Mouse (Mus musculus): ENCODE data around the gene Smc5. TPM values are rescaled to one million over a fixed set of nuclear protein-coding genes. Genes with fewer than 3 reads are reported as not detected.

The Smc5 gene
- polyA plus RNA-seq, 1 experiment from 2014 or later, result 6.5 TPM

GRCm38 (mm10) chr19:23274054-23274724 lies 492 bp upstream of the Smc5 start:
- ATAC-seq, result peak; percentile 24; the same call in 1 of the 2 replicates
- Histone ChIP-seq H3K9me3 (ENCODE audit: control insufficient read depth) (no peaks in the 10 kb centered on the region), H3K36me3 (ENCODE audit: control insufficient read depth, insufficient read depth) (no peaks in the 10 kb centered on the region), H3K9ac (ENCODE audit: low read depth, low read length) (no peak overlapping the region), H3K27ac (ENCODE audit: low read depth, low read length) (no peak overlapping the region), H3K4me3 (ENCODE audit: low read depth, low read length) (peak overlapping the region; percentile 93), H3K4me2 (replicated peaks; ENCODE audit: low read depth) (peak overlapping the region; percentile 86), H3K27me3 (replicated peaks; ENCODE audit: control insufficient read depth, insufficient read depth, low read length) (no peaks in the 10 kb centered on the region), H3K4me1 (replicated peaks; ENCODE audit: control insufficient read depth, insufficient read depth, low read length) (no peaks in the 10 kb centered on the region)
- 53% methylated on average over 4 of the region's 4 CpGs for WGBS
- TF ChIP-seq CTCF (IDR thresholded peaks at IDR 0.05; ENCODE audit: low read depth), result no peak

- no peak for TF ChIP-seq CTCF (IDR thresholded peaks at IDR 0.05; ENCODE audit: low read depth)
- Histone ChIP-seq H3K27me3 (replicated peaks; ENCODE audit: control insufficient read depth, insufficient read depth, low read length) (no peaks in the 10 kb centered on the region), H3K4me3 (ENCODE audit: low read depth, low read length) (no peak overlapping the region), H3K9ac (ENCODE audit: low read depth, low read length) (no peak overlapping the region), H3K4me1 (replicated peaks; ENCODE audit: control insufficient read depth, insufficient read depth, low read length) (no peaks in the 10 kb centered on the region), H3K36me3 (ENCODE audit: control insufficient read depth, insufficient read depth) (peaks cover 36% of the 10 kb centered on the region), H3K9me3 (ENCODE audit: control insufficient read depth) (no peaks in the 10 kb centered on the region), H3K27ac (ENCODE audit: low read depth, low read length) (no peak overlapping the region), H3K4me2 (replicated peaks; ENCODE audit: low read depth) (no peak overlapping the region)
- WGBS, result 88% methylated on average over 9 of the region's 9 CpGs
- ATAC-seq, result no peak
These were observed 16.9 kb downstream of the Smc5 start for GRCm38 (mm10) chr19:23256771-23257170.

GRCm38 (mm10) chr19:23246473-23246872 lies 27.2 kb downstream of the Smc5 start:
- no peak for ATAC-seq
- H3K27me3 ChIP-seq (replicated peaks; ENCODE audit: control insufficient read depth, insufficient read depth, low read length), result no peaks in the 10 kb centered on the region
- WGBS, result 83% methylated on average over 2 of the region's 2 CpGs
- TF ChIP-seq CTCF (IDR thresholded peaks at IDR 0.05; ENCODE audit: low read depth), result no peak
- no peak overlapping the region for H3K4me3 ChIP-seq (ENCODE audit: low read depth, low read length)
- H3K36me3 ChIP-seq (ENCODE audit: control insufficient read depth, insufficient read depth), result peaks cover 10% of the 10 kb centered on the region
- H3K4me2 ChIP-seq (replicated peaks; ENCODE audit: low read depth), result no peak overlapping the region
- no peaks in the 10 kb centered on the region for H3K9me3 ChIP-seq (ENCODE audit: control insufficient read depth)
- H3K4me1 ChIP-seq (replicated peaks; ENCODE audit: control insufficient read depth, insufficient read depth, low read length), result no peaks in the 10 kb centered on the region
- no peak overlapping the region for H3K27ac ChIP-seq (ENCODE audit: low read depth, low read length)
- H3K9ac ChIP-seq (ENCODE audit: low read depth, low read length), result no peak overlapping the region

- Histone ChIP-seq H3K36me3 (ENCODE audit: control insufficient read depth, insufficient read depth) (peaks cover 9% of the 10 kb centered on the region; the same call in 1 of the 2 replicates), H3K4me2 (replicated peaks; ENCODE audit: low read depth) (no peak overlapping the region), H3K9ac (ENCODE audit: low read depth, low read length) (no peak overlapping the region), H3K27ac (ENCODE audit: low read depth, low read length) (no peak overlapping the region), H3K4me3 (ENCODE audit: low read depth, low read length) (no peak overlapping the region), H3K4me1 (replicated peaks; ENCODE audit: control insufficient read depth, insufficient read depth, low read length) (no peaks in the 10 kb centered on the region), H3K27me3 (replicated peaks; ENCODE audit: control insufficient read depth, insufficient read depth, low read length) (no peaks in the 10 kb centered on the region), H3K9me3 (ENCODE audit: control insufficient read depth) (no peaks in the 10 kb centered on the region)
- WGBS, result 56% methylated on average over 4 of the region's 4 CpGs
- no peak for ATAC-seq
- TF ChIP-seq CTCF (IDR thresholded peaks at IDR 0.05; ENCODE audit: low read depth), result peak; percentile 78
These were observed 48.6 kb downstream of the Smc5 start for GRCm38 (mm10) chr19:23225065-23225464.

- Histone ChIP-seq H3K27ac (ENCODE audit: low read depth, low read length) (no peak overlapping the region), H3K4me1 (replicated peaks; ENCODE audit: control insufficient read depth, insufficient read depth, low read length) (no peaks in the 10 kb centered on the region), H3K27me3 (replicated peaks; ENCODE audit: control insufficient read depth, insufficient read depth, low read length) (no peaks in the 10 kb centered on the region), H3K36me3 (ENCODE audit: control insufficient read depth, insufficient read depth) (peaks cover 31% of the 10 kb centered on the region), H3K4me3 (ENCODE audit: low read depth, low read length) (no peak overlapping the region), H3K9ac (ENCODE audit: low read depth, low read length) (no peak overlapping the region), H3K9me3 (ENCODE audit: control insufficient read depth) (no peaks in the 10 kb centered on the region), H3K4me2 (replicated peaks; ENCODE audit: low read depth) (no peak overlapping the region)
- ATAC-seq, result no peak
- WGBS, result 93% methylated on average over 8 of the region's 8 CpGs
- no peak for TF ChIP-seq CTCF (IDR thresholded peaks at IDR 0.05; ENCODE audit: low read depth)
These were observed 59.4 kb downstream of the Smc5 start for GRCm38 (mm10) chr19:23214326-23214725.

- Histone ChIP-seq H3K4me1 (replicated peaks; ENCODE audit: control insufficient read depth, insufficient read depth, low read length) (no peaks in the 10 kb centered on the region), H3K4me3 (ENCODE audit: low read depth, low read length) (no peak overlapping the region), H3K27ac (ENCODE audit: low read depth, low read length) (no peak overlapping the region), H3K36me3 (ENCODE audit: control insufficient read depth, insufficient read depth) (peaks cover 32% of the 10 kb centered on the region), H3K9me3 (ENCODE audit: control insufficient read depth) (no peaks in the 10 kb centered on the region), H3K27me3 (replicated peaks; ENCODE audit: control insufficient read depth, insufficient read depth, low read length) (no peaks in the 10 kb centered on the region), H3K4me2 (replicated peaks; ENCODE audit: low read depth) (no peak overlapping the region), H3K9ac (ENCODE audit: low read depth, low read length) (no peak overlapping the region)
- ATAC-seq, result no peak
- TF ChIP-seq CTCF (IDR thresholded peaks at IDR 0.05; ENCODE audit: low read depth), result peak; percentile 16; the same call in 1 of the 2 replicates
- whole genome bisulfite sequencing, result 89% methylated on average over 6 of the region's 6 CpGs
These were observed 62.4 kb downstream of the Smc5 start for GRCm38 (mm10) chr19:23211325-23211724.
